Mouse (Mus musculus): ENCODE measurements around the gene Kcnq5.

DNA sequence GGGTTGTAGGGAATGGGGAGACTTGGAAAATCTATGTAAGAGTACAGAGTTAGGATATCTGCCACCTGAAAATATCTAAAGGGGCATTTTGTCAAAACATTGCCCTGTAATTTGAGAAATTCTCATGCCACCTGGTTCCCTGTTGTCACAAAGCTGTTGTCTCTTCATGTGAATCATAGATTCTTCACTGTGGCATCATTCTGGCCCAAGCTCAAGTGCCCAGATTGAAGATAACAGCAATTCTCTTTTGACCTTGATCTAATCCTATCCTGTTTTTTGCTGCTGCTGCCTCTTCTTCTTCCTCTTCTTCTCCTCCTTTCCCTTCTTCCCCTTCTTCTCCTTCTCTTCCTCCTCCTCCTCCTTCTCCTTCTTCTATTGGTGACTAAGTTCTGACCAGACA, 240.5 kb downstream of the Kcnq5 start:
- TF ChIP-seq CTCF (IDR thresholded peaks at IDR 0.05; ENCODE audit: low read depth) (no peak), EP300 (optimal IDR thresholded peaks at IDR 0.05) (no peak)

Measured in stomach, postnatal 0 days (tissue).